Mouse (Mus musculus): ENCODE results near the gene Capg. TPM values are rescaled to one million over a fixed set of nuclear protein-coding genes. Genes with fewer than 3 reads are reported as not detected.

Gene Capg
- polyA plus RNA-seq, 1 experiment from 2014 or later, result 4.9 TPM

GRCm38 (mm10) chr6:72576041-72576440 lies 31.9 kb downstream of the Capg start:
- H3K4me3 ChIP-seq (replicated peaks; ENCODE audit: low read length), result no peak overlapping the region
- no peaks in the 10 kb centered on the region for H3K27me3 ChIP-seq (replicated peaks; ENCODE audit: control insufficient read depth, insufficient read depth, low read length)
- H3K27ac ChIP-seq (ENCODE audit: low read length), result no peak overlapping the region
- H3K4me2 ChIP-seq (ENCODE audit: low read length), result no peak overlapping the region
- WGBS, result 86% methylated on average over 3 of the region's 3 CpGs
- no peaks in the 10 kb centered on the region for H3K9me3 ChIP-seq (ENCODE audit: control insufficient read depth, low read length)
- no peaks in the 10 kb centered on the region for H3K36me3 ChIP-seq (ENCODE audit: control insufficient read depth, insufficient read depth)
- H3K4me1 ChIP-seq (replicated peaks; ENCODE audit: control insufficient read depth, insufficient read depth, low read length), result no peaks in the 10 kb centered on the region
- no peak overlapping the region for H3K9ac ChIP-seq (replicated peaks; ENCODE audit: low read depth, low read length)
- ATAC-seq, result no peak

- H3K4me3 ChIP-seq (replicated peaks; ENCODE audit: low read length), result no peak overlapping the region
- H3K9me3 ChIP-seq (ENCODE audit: control insufficient read depth, low read length), result no peaks in the 10 kb centered on the region
- no peaks in the 10 kb centered on the region for H3K27me3 ChIP-seq (replicated peaks; ENCODE audit: control insufficient read depth, insufficient read depth, low read length)
- H3K27ac ChIP-seq (ENCODE audit: low read length), result no peak overlapping the region
- ATAC-seq, result no peak
- H3K4me1 ChIP-seq (replicated peaks; ENCODE audit: control insufficient read depth, insufficient read depth, low read length), result no peaks in the 10 kb centered on the region
- H3K9ac ChIP-seq (replicated peaks; ENCODE audit: low read depth, low read length), result no peak overlapping the region
- no peak overlapping the region for H3K4me2 ChIP-seq (ENCODE audit: low read length)
- 71% methylated on average over 11 of the region's 11 CpGs for WGBS
- no peaks in the 10 kb centered on the region for H3K36me3 ChIP-seq (ENCODE audit: control insufficient read depth, insufficient read depth)
These were observed 37.6 kb downstream of the Capg start for GRCm38 (mm10) chr6:72581625-72582382.

GRCm38 (mm10) chr6:72583211-72583839 lies 39.1 kb downstream of the Capg start:
- Histone ChIP-seq H3K27ac (ENCODE audit: low read length) (no peak overlapping the region), H3K4me2 (ENCODE audit: low read length) (no peak overlapping the region), H3K27me3 (replicated peaks; ENCODE audit: control insufficient read depth, insufficient read depth, low read length) (no peaks in the 10 kb centered on the region), H3K36me3 (ENCODE audit: control insufficient read depth, insufficient read depth) (no peaks in the 10 kb centered on the region), H3K9ac (replicated peaks; ENCODE audit: low read depth, low read length) (no peak overlapping the region), H3K4me3 (replicated peaks; ENCODE audit: low read length) (no peak overlapping the region), H3K4me1 (replicated peaks; ENCODE audit: control insufficient read depth, insufficient read depth, low read length) (no peaks in the 10 kb centered on the region), H3K9me3 (ENCODE audit: control insufficient read depth, low read length) (no peaks in the 10 kb centered on the region)
- WGBS, result 91% methylated on average over 4 of the region's 4 CpGs
- ATAC-seq, result no peak

GRCm38 (mm10) chr6:72584154-72584553 lies 40.0 kb downstream of the Capg start:
- Histone ChIP-seq H3K4me1 (replicated peaks; ENCODE audit: control insufficient read depth, insufficient read depth, low read length) (no peaks in the 10 kb centered on the region), H3K4me3 (replicated peaks; ENCODE audit: low read length) (no peak overlapping the region), H3K27ac (ENCODE audit: low read length) (no peak overlapping the region), H3K9me3 (ENCODE audit: control insufficient read depth, low read length) (no peaks in the 10 kb centered on the region), H3K27me3 (replicated peaks; ENCODE audit: control insufficient read depth, insufficient read depth, low read length) (no peaks in the 10 kb centered on the region), H3K36me3 (ENCODE audit: control insufficient read depth, insufficient read depth) (no peaks in the 10 kb centered on the region), H3K9ac (replicated peaks; ENCODE audit: low read depth, low read length) (no peak overlapping the region), H3K4me2 (ENCODE audit: low read length) (no peak overlapping the region)
- no peak for ATAC-seq
- 93% methylated on average over 11 of the region's 11 CpGs for WGBS

GRCm38 (mm10) chr6:72586701-72587100 lies 42.5 kb downstream of the Capg start:
- no peak for ATAC-seq
- no peaks in the 10 kb centered on the region for H3K27me3 ChIP-seq (replicated peaks; ENCODE audit: control insufficient read depth, insufficient read depth, low read length)
- no peak overlapping the region for H3K27ac ChIP-seq (ENCODE audit: low read length)
- H3K36me3 ChIP-seq (ENCODE audit: control insufficient read depth, insufficient read depth), result no peaks in the 10 kb centered on the region
- H3K4me2 ChIP-seq (ENCODE audit: low read length), result no peak overlapping the region
- no peak overlapping the region for H3K9ac ChIP-seq (replicated peaks; ENCODE audit: low read depth, low read length)
- 85% methylated on average over 3 of the region's 3 CpGs for WGBS
- H3K4me3 ChIP-seq (replicated peaks; ENCODE audit: low read length), result no peak overlapping the region
- no peaks in the 10 kb centered on the region for H3K9me3 ChIP-seq (ENCODE audit: control insufficient read depth, low read length)
- no peaks in the 10 kb centered on the region for H3K4me1 ChIP-seq (replicated peaks; ENCODE audit: control insufficient read depth, insufficient read depth, low read length)

GRCm38 (mm10) chr6:72588307-72588706 lies 44.1 kb downstream of the Capg start:
- Histone ChIP-seq H3K9me3 (ENCODE audit: control insufficient read depth, low read length) (no peaks in the 10 kb centered on the region), H3K27ac (ENCODE audit: low read length) (no peak overlapping the region), H3K9ac (replicated peaks; ENCODE audit: low read depth, low read length) (no peak overlapping the region), H3K4me1 (replicated peaks; ENCODE audit: control insufficient read depth, insufficient read depth, low read length) (no peaks in the 10 kb centered on the region), H3K27me3 (replicated peaks; ENCODE audit: control insufficient read depth, insufficient read depth, low read length) (no peaks in the 10 kb centered on the region), H3K4me3 (replicated peaks; ENCODE audit: low read length) (no peak overlapping the region), H3K36me3 (ENCODE audit: control insufficient read depth, insufficient read depth) (no peaks in the 10 kb centered on the region), H3K4me2 (ENCODE audit: low read length) (no peak overlapping the region)
- no peak for ATAC-seq

- Histone ChIP-seq H3K27ac (ENCODE audit: low read length) (no peak overlapping the region), H3K9ac (replicated peaks; ENCODE audit: low read depth, low read length) (no peak overlapping the region), H3K4me2 (ENCODE audit: low read length) (no peak overlapping the region), H3K9me3 (ENCODE audit: control insufficient read depth, low read length) (no peaks in the 10 kb centered on the region), H3K4me3 (replicated peaks; ENCODE audit: low read length) (no peak overlapping the region), H3K4me1 (replicated peaks; ENCODE audit: control insufficient read depth, insufficient read depth, low read length) (no peaks in the 10 kb centered on the region), H3K36me3 (ENCODE audit: control insufficient read depth, insufficient read depth) (no peaks in the 10 kb centered on the region), H3K27me3 (replicated peaks; ENCODE audit: control insufficient read depth, insufficient read depth, low read length) (no peaks in the 10 kb centered on the region)
- ATAC-seq, result no peak
These were observed 45.9 kb downstream of the Capg start for GRCm38 (mm10) chr6:72590111-72590510.

GRCm38 (mm10) chr6:72593011-72593803 lies 49.0 kb downstream of the Capg start:
- ATAC-seq, result no peak
- H3K4me1 ChIP-seq (replicated peaks; ENCODE audit: control insufficient read depth, insufficient read depth, low read length), result peaks cover 10% of the 10 kb centered on the region
- no peak overlapping the region for H3K4me3 ChIP-seq (replicated peaks; ENCODE audit: low read length)
- H3K36me3 ChIP-seq (ENCODE audit: control insufficient read depth, insufficient read depth), result no peaks in the 10 kb centered on the region
- H3K27me3 ChIP-seq (replicated peaks; ENCODE audit: control insufficient read depth, insufficient read depth, low read length), result no peaks in the 10 kb centered on the region
- no peak overlapping the region for H3K27ac ChIP-seq (ENCODE audit: low read length)
- no peaks in the 10 kb centered on the region for H3K9me3 ChIP-seq (ENCODE audit: control insufficient read depth, low read length)
- no peak overlapping the region for H3K4me2 ChIP-seq (ENCODE audit: low read length)
- WGBS, result 84% methylated on average over 6 of the region's 6 CpGs
- no peak overlapping the region for H3K9ac ChIP-seq (replicated peaks; ENCODE audit: low read depth, low read length)

GRCm38 (mm10) chr6:72593914-72594313 lies 49.7 kb downstream of the Capg start:
- H3K4me3 ChIP-seq (replicated peaks; ENCODE audit: low read length), result no peak overlapping the region
- peaks cover 15% of the 10 kb centered on the region for H3K4me1 ChIP-seq (replicated peaks; ENCODE audit: control insufficient read depth, insufficient read depth, low read length)
- no peak overlapping the region for H3K27ac ChIP-seq (ENCODE audit: low read length)
- no peaks in the 10 kb centered on the region for H3K9me3 ChIP-seq (ENCODE audit: control insufficient read depth, low read length)
- H3K36me3 ChIP-seq (ENCODE audit: control insufficient read depth, insufficient read depth), result no peaks in the 10 kb centered on the region
- no peak overlapping the region for H3K9ac ChIP-seq (replicated peaks; ENCODE audit: low read depth, low read length)
- no peak for ATAC-seq
- H3K27me3 ChIP-seq (replicated peaks; ENCODE audit: control insufficient read depth, insufficient read depth, low read length), result no peaks in the 10 kb centered on the region
- WGBS, result 72% methylated on average over 5 of the region's 5 CpGs
- no peak overlapping the region for H3K4me2 ChIP-seq (ENCODE audit: low read length)
